Mouse (Mus musculus) stomach, postnatal 0 days (tissue): ENCODE results near the gene Fndc7. TPM values are rescaled to one million over a fixed set of nuclear protein-coding genes. Genes with fewer than 3 reads are reported as not detected.

Experiments used
- ATAC-seq: fragments of 200-750 bp; cut with Nextera tagmentation; 2 replicates; pipeline ENCODE4 v1.8.0; 2017; ENCODE audit not compliant: low FRiP score, low TSS enrichment
- DNase-seq: peaks from one replicate; pipeline ENCODE4 v3.0.0-alpha.2; 2016; ENCODE audit warnings: low spot score
- H3K27ac ChIP-seq: fragments of 300-500 bp; sonication (generic); replicated peaks from 2 replicates; pipeline ENCODE4 v1.5.1; 2014; ENCODE audit warnings: mild to moderate bottlenecking, control low read depth
- H3K27me3 ChIP-seq: fragments of 300-500 bp; sonication (generic); 2 replicates; pipeline ENCODE4 v1.6.1; 2014; ENCODE audit warnings: low read length; ENCODE audit not compliant: control insufficient read depth, insufficient read depth
- H3K36me3 ChIP-seq: fragments of 300-500 bp; sonication (generic); 2 replicates; pipeline ENCODE4 v1.6.1; 2014; ENCODE audit warnings: low read length, mixed read lengths; ENCODE audit not compliant: control insufficient read depth, insufficient read depth
- H3K4me1 ChIP-seq: fragments of 300-500 bp; sonication (generic); replicated peaks from 2 replicates; pipeline ENCODE4 v1.6.1; 2014; ENCODE audit warnings: antibody characterized with exemption; ENCODE audit not compliant: control insufficient read depth, insufficient read depth
- H3K4me2 ChIP-seq: fragments of 300-500 bp; sonication (generic); replicated peaks from 2 replicates; pipeline ENCODE4 v1.6.1; 2014; ENCODE audit warnings: low read depth, mild to moderate bottlenecking, control low read depth, moderate library complexity
- H3K4me3 ChIP-seq: fragments of 300-500 bp; sonication (generic); 2 replicates; pipeline ENCODE4 v1.5.1; 2014; ENCODE audit warnings: low read depth, low read length, control low read depth
- H3K9ac ChIP-seq: fragments of 300-500 bp; sonication (generic); 2 replicates; pipeline ENCODE4 v1.6.1; 2014; ENCODE audit warnings: mild to moderate bottlenecking, low read length, control low read depth, mixed read lengths
- H3K9me3 ChIP-seq: fragments of 300-500 bp; sonication (generic); 2 replicates; pipeline ENCODE4 v1.6.1; 2016; ENCODE audit warnings: low read length; ENCODE audit not compliant: control insufficient read depth
- CTCF ChIP-seq: IDR thresholded peaks from 2 replicates; pipeline ENCODE4 v1.5.1; 2016; ENCODE audit warnings: antibody characterized with exemption, low read depth, mild to moderate bottlenecking, moderate library complexity
- EP300 ChIP-seq: optimal IDR thresholded peaks from 2 replicates; pipeline ENCODE3; 2016; ENCODE audit warnings: antibody characterized with exemption
- WGBS: fragments of 180-500 bp; shearing (Covaris S2); extraction: QIAGEN DNeasy Blood & Tissue Kit; methylation state at CpG from one replicate; pipeline ENCODE4 v1.1.7; 2014; 5-methylcytosine and 5-hydroxymethylcytosine counted together
- polyA plus RNA-seq: library from polyadenylated mRNA; unstranded; fragments of >200 nt; fragmentation: Nextera tagmentation; extraction: Ambion mirVana; gene quantifications from 2 replicates; pipeline ENCODE4 v1.2.1, GENCODE M21; 2015

Gene Fndc7
- polyA plus RNA-seq, 1 experiment from 2014 or later = 0.28 TPM

GRCm38 (mm10) chr3:108900681-108901080 is 10.9 kb upstream of the Fndc7 start:
- Histone ChIP-seq H3K27me3 (no peaks in the 10 kb centered on the region), H3K4me1 (no peaks in the 10 kb centered on the region), H3K36me3 (peaks cover 12% of the 10 kb centered on the region; the same call in 1 of the 2 replicates), H3K4me3 (no peak overlapping the region), H3K4me2 (no peak overlapping the region), H3K9me3 (no peaks in the 10 kb centered on the region), H3K27ac (no peak overlapping the region), H3K9ac (no peak overlapping the region)
- no peak for DNase-seq
- 55% methylated on average over 5 of the region's 5 CpGs for WGBS
- ATAC-seq = no peak
- TF ChIP-seq CTCF (no peak), EP300 (no peak)

GRCm38 (mm10) chr3:108900147-108900546 is 10.3 kb upstream of the Fndc7 start:
- Histone ChIP-seq H3K27me3 (no peaks in the 10 kb centered on the region), H3K4me3 (no peak overlapping the region), H3K4me1 (no peaks in the 10 kb centered on the region), H3K36me3 (peaks cover 12% of the 10 kb centered on the region; the same call in 1 of the 2 replicates), H3K9ac (no peak overlapping the region), H3K9me3 (no peaks in the 10 kb centered on the region), H3K4me2 (no peak overlapping the region), H3K27ac (no peak overlapping the region)
- WGBS = 70% methylated on average over 3 of the region's 3 CpGs
- ATAC-seq (no peak), DNase-seq (no peak)
- TF ChIP-seq CTCF (no peak), EP300 (no peak)

GRCm38 (mm10) chr3:108898640-108899039 is 8.8 kb upstream of the Fndc7 start:
- ATAC-seq (peak; percentile 39; the same call in 1 of the 2 replicates), DNase-seq (no peak)
- H3K9me3 ChIP-seq = no peaks in the 10 kb centered on the region
- no peaks in the 10 kb centered on the region for H3K4me1 ChIP-seq
- H3K9ac ChIP-seq = no peak overlapping the region
- no peak overlapping the region for H3K4me3 ChIP-seq
- H3K27me3 ChIP-seq = no peaks in the 10 kb centered on the region
- WGBS = 92% methylated on average over 4 of the region's 4 CpGs
- TF ChIP-seq CTCF (no peak), EP300 (no peak)
- no peak overlapping the region for H3K4me2 ChIP-seq
- H3K36me3 ChIP-seq = peaks cover 3% of the 10 kb centered on the region; the same call in 1 of the 2 replicates
- H3K27ac ChIP-seq = no peak overlapping the region

GRCm38 (mm10) chr3:108892914-108893313 is 3.1 kb upstream of the Fndc7 start:
- Histone ChIP-seq H3K4me3 (no peak overlapping the region), H3K9me3 (no peaks in the 10 kb centered on the region), H3K4me1 (no peaks in the 10 kb centered on the region), H3K36me3 (no peaks in the 10 kb centered on the region), H3K27me3 (no peaks in the 10 kb centered on the region), H3K27ac (no peak overlapping the region), H3K4me2 (no peak overlapping the region), H3K9ac (no peak overlapping the region)
- DNase-seq = no peak
- 54% methylated on average over 4 of the region's 4 CpGs for WGBS
- no peak for ATAC-seq
- TF ChIP-seq CTCF (no peak), EP300 (no peak)

GRCm38 (mm10) chr3:108892080-108892479 is 2.3 kb upstream of the Fndc7 start:
- Histone ChIP-seq H3K27ac (no peak overlapping the region), H3K4me3 (no peak overlapping the region), H3K27me3 (no peaks in the 10 kb centered on the region), H3K4me1 (no peaks in the 10 kb centered on the region), H3K36me3 (no peaks in the 10 kb centered on the region), H3K9ac (no peak overlapping the region), H3K4me2 (no peak overlapping the region), H3K9me3 (no peaks in the 10 kb centered on the region)
- DNase-seq = no peak
- TF ChIP-seq EP300 (no peak), CTCF (no peak)
- WGBS = 75% methylated on average over 1 of the region's 1 CpGs
- no peak for ATAC-seq

- Histone ChIP-seq H3K4me2 (no peak overlapping the region), H3K36me3 (no peaks in the 10 kb centered on the region), H3K4me3 (no peak overlapping the region), H3K9ac (no peak overlapping the region), H3K27me3 (no peaks in the 10 kb centered on the region), H3K4me1 (no peaks in the 10 kb centered on the region), H3K9me3 (no peaks in the 10 kb centered on the region), H3K27ac (no peak overlapping the region)
- no peak for ATAC-seq
- DNase-seq = no peak
- no peak for TF ChIP-seq CTCF
- TF ChIP-seq EP300 = no peak
- WGBS = 89% methylated on average over 3 of the region's 3 CpGs
These were observed 2.2 kb downstream of the Fndc7 start for GRCm38 (mm10) chr3:108887618-108887975.
